Mouse (Mus musculus) C2C12 (cell line): ENCODE data around the gene Wdr54.

Experiments
- CEBPB ChIP-seq: IDR thresholded peaks from one replicate; pipeline ENCODE4 v1.6.1; 2011; ENCODE audit warnings: low read depth, mild to moderate bottlenecking, control low read depth, moderate library complexity
- CTCF ChIP-seq: IDR thresholded peaks from one replicate; pipeline ENCODE4 v1.5.1; 2011; ENCODE audit not compliant: control insufficient read depth, insufficient read depth, insufficient read length
- FOSL1 ChIP-seq: IDR thresholded peaks from one replicate; pipeline ENCODE4 v1.8.0; 2011; ENCODE audit warnings: mild to moderate bottlenecking, low read length; ENCODE audit not compliant: poor library complexity, insufficient read depth, severe bottlenecking
- MYOD1 ChIP-seq: IDR thresholded peaks from one replicate; pipeline ENCODE4 v1.6.1; 2011; ENCODE audit warnings: low read depth; ENCODE audit not compliant: control insufficient read depth, insufficient read length
- MYOG ChIP-seq: IDR thresholded peaks from one replicate; pipeline ENCODE4 v1.6.1; 2011; ENCODE audit not compliant: control insufficient read depth, insufficient read length; ENCODE audit errors: extremely low read depth

DNA sequence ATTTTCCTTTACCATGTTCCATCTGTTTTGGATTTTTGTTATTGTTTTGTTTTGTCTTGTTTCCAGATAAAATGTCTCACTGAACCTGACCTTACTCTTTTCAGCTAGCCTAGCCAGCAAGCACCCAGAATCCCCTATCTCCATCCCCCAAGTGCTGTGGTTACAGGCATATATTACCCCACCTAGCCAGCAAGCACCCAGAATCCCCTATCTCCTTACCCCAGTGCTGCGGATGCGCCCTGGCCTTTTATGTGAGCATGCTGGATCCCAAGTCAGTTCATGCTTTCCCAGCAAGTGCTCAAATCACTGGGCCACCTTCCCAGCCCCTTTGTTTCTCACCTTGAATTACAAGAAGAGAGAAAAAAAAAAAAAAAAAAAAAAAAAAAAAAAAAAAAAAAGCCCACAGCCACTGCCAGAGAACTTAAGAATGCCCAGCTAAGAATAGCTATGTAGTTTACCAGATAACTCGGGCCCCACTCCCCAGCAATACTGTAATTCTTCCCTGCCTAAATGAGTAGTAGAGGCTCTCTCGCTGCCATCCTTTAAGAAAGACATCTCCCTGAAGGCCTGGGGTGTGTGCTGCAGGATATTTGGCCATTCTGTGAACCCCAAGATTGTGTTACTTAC, 44.6 kb downstream of the Wdr54 start:
- no peak for TF ChIP-seq CTCF
- no peak for TF ChIP-seq MYOG
- TF ChIP-seq CEBPB: no peak
- no peak for TF ChIP-seq FOSL1
- TF ChIP-seq MYOD1: no peak
